Mouse (Mus musculus) gastrocnemius, adult 18-20 months (tissue): Measurements from ENCODE around the gene Fis1. TPM values are rescaled to one million over a fixed set of nuclear protein-coding genes. Genes with fewer than 3 reads are reported as not detected.

Experiments
- microRNA-seq: library from miRNA; unstranded; fragments of <30 nt; microRNA quantifications from one replicate; pipeline ENCODE4 v1.2.0, GENCODE M21; 2021
- total RNA-seq, 2 experiments: library from RNA; stranded (reverse); gene quantifications; 2 replicates each; pipeline ENCODE4 v1.2.3; 2021

Fis1 gene
- total RNA-seq, 2 experiments from 2014 or later, result 173 to 186 TPM

Small RNA genes within 50 kb of the gene (microRNA-seq; reads per million reads assigned to microRNA genes)
- gene Mir702, result 15.3 reads per million, percentile 30 among the genes with 10 or more reads in this experiment

Other genes starting within 250 kb of the Fis1 start
- under 1 TPM; 0.31 to 0.75 TPM for gene Col26a1, start 70.1 kb upstream of the Fis1 start, total RNA-seq
- gene Ift22, start 45.1 kb upstream of the Fis1 start, total RNA-seq, result 1 to 10 TPM; 4.4 to 5.3 TPM
- gene Cldn15, start 13.3 kb downstream of the Fis1 start, total RNA-seq, result 1 to 10 TPM; 1.6 TPM
- 10 to 100 TPM; 16.8 to 19.7 TPM for gene Plod3, start 33.7 kb downstream of the Fis1 start, total RNA-seq
- gene Znhit1, start 34.7 kb downstream of the Fis1 start, total RNA-seq, result 10 to 100 TPM; 73.3 to 76.9 TPM
- not detected for gene Vgf, start 73.1 kb downstream of the Fis1 start, total RNA-seq
- 10 to 100 TPM; 14.0 to 17.1 TPM for gene Ap1s1, start 92.9 kb downstream of the Fis1 start, total RNA-seq
- 1 to 10 TPM; 4.9 to 5.5 TPM for gene Serpine1, start 119.0 kb downstream of the Fis1 start, total RNA-seq
- 1 to 10 TPM; 7.4 to 8.0 TPM for gene Trim56, start 162.9 kb downstream of the Fis1 start, total RNA-seq
- not detected for gene Muc3, start 196.0 kb downstream of the Fis1 start, total RNA-seq